In the genomic region with DNA sequence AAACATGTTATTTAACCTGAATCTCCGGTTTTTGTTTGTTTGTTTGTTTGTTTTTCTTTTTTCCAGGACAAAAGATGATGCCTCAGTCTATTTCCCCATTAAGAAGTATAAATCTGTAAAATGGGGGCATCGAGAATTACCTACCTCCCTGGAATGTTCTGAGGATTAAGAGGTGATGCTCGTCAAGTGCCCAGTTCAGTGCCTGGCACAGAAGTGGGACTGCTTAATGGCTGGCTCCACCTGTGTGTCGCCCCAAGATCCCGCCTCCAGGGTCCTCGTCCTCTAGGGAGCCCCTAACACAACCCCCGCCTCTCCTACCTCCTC, we compare ENCODE assay signal across 8 mouse cellular contexts. TPM values are rescaled to one million over a fixed set of nuclear protein-coding genes. Genes with fewer than 3 reads are reported as not detected.
DNase-seq lines count a peak whose midpoint lies in the region; ATAC-seq and TF ChIP-seq lines count a peak whose summit lies in the region.

No protein-coding gene starts in this region.

- H3K36me3 ChIP-seq in erythroblast, embryonic 14.5 days (ENCODE audit: control insufficient read depth) = peaks cover 62% of the 10 kb centered on the region
- H3K36me3 ChIP-seq in spleen, adult 2 months (ENCODE audit: control insufficient read depth, insufficient read depth, low read length) = peaks cover 33% of the 10 kb centered on the region
- peaks cover 56% of the 10 kb centered on the region for H3K36me3 ChIP-seq in limb, embryonic 15.5 days
- peaks cover 26% of the 10 kb centered on the region for H3K36me3 ChIP-seq in stomach, embryonic 16.5 days (ENCODE audit: control insufficient read depth, insufficient read depth, low read length)

- H3K9me3 ChIP-seq in erythroblast, embryonic 14.5 days (ENCODE audit: control insufficient read depth, low read length) = no peaks in the 10 kb centered on the region
- no peaks in the 10 kb centered on the region for H3K9me3 ChIP-seq in limb, embryonic 15.5 days
- H3K9me3 ChIP-seq in stomach, embryonic 16.5 days (replicated peaks; ENCODE audit: control insufficient read depth, low read length) = no peaks in the 10 kb centered on the region

- H3K27me3 ChIP-seq in erythroblast, embryonic 14.5 days (ENCODE audit: control insufficient read depth) = no peaks in the 10 kb centered on the region
- no peaks in the 10 kb centered on the region for H3K27me3 ChIP-seq in spleen, adult 2 months (ENCODE audit: control insufficient read depth, insufficient read depth, low read length)
- H3K27me3 ChIP-seq in limb, embryonic 15.5 days = no peaks in the 10 kb centered on the region
- H3K27me3 ChIP-seq in stomach, embryonic 16.5 days (ENCODE audit: control insufficient read depth, insufficient read depth, low read length) = no peaks in the 10 kb centered on the region

- 4% methylated on average over 7 of the region's 7 CpGs for WGBS in spleen, adult 2 months
- WGBS in limb, embryonic 15.5 days = 8% methylated on average over 7 of the region's 7 CpGs
- 5% methylated on average over 7 of the region's 7 CpGs for WGBS in stomach, embryonic 16.5 days

- DNase-seq in spleen, adult 2 months (ENCODE audit: low read depth in 1 of 2, low spot score in 2 of 2) = no peak
- no peak for DNase-seq in spleen, adult 18-20 months
- DNase-seq in cerebellum, postnatal 14 days = no peak
- DNase-seq in gastrocnemius, adult 18-20 months (ENCODE audit: low spot score) = no peak

- peak overlapping the region; percentile 97 for H3K27ac ChIP-seq in spleen, adult 2 months (ENCODE audit: insufficient read depth, low read length)
- peak overlapping the region; percentile 95 for H3K27ac ChIP-seq in limb, embryonic 15.5 days
- H3K27ac ChIP-seq in stomach, embryonic 16.5 days (ENCODE audit: low read length) = peak overlapping the region; percentile 98

- peak overlapping the region; percentile 87 for H3K4me3 ChIP-seq in erythroblast, embryonic 14.5 days (replicated peaks)
- peak overlapping the region; percentile 96 for H3K4me3 ChIP-seq in spleen, adult 2 months (ENCODE audit: extremely low read depth, insufficient read depth, insufficient read length)
- H3K4me3 ChIP-seq in limb, embryonic 15.5 days = peak overlapping the region; percentile 100
- H3K4me3 ChIP-seq in stomach, embryonic 16.5 days (replicated peaks; ENCODE audit: low read length) = peak overlapping the region; percentile 100

- no peak for TF ChIP-seq CTCF in spleen, adult 2 months (IDR thresholded peaks at IDR 0.05; ENCODE audit: extremely low read depth, insufficient read depth, insufficient read length, insufficient replicate concordance)

- ATAC-seq in erythroblast, adult 5-6 weeks (replicated peaks; ENCODE audit: low FRiP score, poor library complexity, severe bottlenecking) = no peak
- no peak for ATAC-seq in limb, embryonic 15.5 days (ENCODE audit: insufficient number of reproducible peaks, low FRiP score, low TSS enrichment, low read depth)
- ATAC-seq in stomach, embryonic 16.5 days (ENCODE audit: insufficient read depth, low FRiP score) = no peak

- H3K9ac ChIP-seq in limb, embryonic 15.5 days = peak overlapping the region; percentile 78
- H3K9ac ChIP-seq in stomach, embryonic 16.5 days (ENCODE audit: low read length) = peak overlapping the region; percentile 96

- H3K4me2 ChIP-seq in limb, embryonic 15.5 days = peak overlapping the region; percentile 77
- H3K4me2 ChIP-seq in stomach, embryonic 16.5 days (ENCODE audit: low read depth, low read length) = peak overlapping the region; percentile 72

- peaks cover 77% of the 10 kb centered on the region for H3K4me1 ChIP-seq in erythroblast, embryonic 14.5 days (ENCODE audit: control insufficient read depth)
- peaks cover 2% of the 10 kb centered on the region; the same call in 1 of the 2 replicates for H3K4me1 ChIP-seq in spleen, adult 2 months (ENCODE audit: control insufficient read depth, insufficient read depth, insufficient read length)
- peaks cover 14% of the 10 kb centered on the region for H3K4me1 ChIP-seq in limb, embryonic 15.5 days
- H3K4me1 ChIP-seq in stomach, embryonic 16.5 days (ENCODE audit: control insufficient read depth, insufficient read depth, low read length) = peaks cover 15% of the 10 kb centered on the region; the same call in 1 of the 2 replicates

- peak; percentile 42; the same call in 1 of the 2 replicates for TF ChIP-seq POLR2A in spleen, adult 2 months (IDR thresholded peaks at IDR 0.05; ENCODE audit: low read depth, low read length)

RNA-seq across cellular contexts. Expression of gene Tada3, which starts 0.5 kb away (rescaled TPM):
- polyA plus RNA-seq in erythroblast, embryonic 14.5 days (2012) = 13.9 and 15.1 TPM in 2 replicates
- 6.0 and 11.1 TPM in 2 replicates for total RNA-seq in erythroblast, adult 5-6 weeks (2015; ENCODE audit: low replicate concordance)
- 7.8 and 14.1 TPM in 2 replicates for total RNA-seq in erythroblast, adult 5-6 weeks (2017; ENCODE audit: low replicate concordance)
- polyA plus RNA-seq in spleen, adult 2 months (2012; rRNA removed) = 17.1 and 22.1 TPM in 2 replicates
- polyA plus RNA-seq in limb, embryonic 15.5 days (2015; fragmentation: Nextera tagmentation; extraction: Ambion mirVana) = 45.1 and 48.7 TPM in 2 replicates
- polyA plus RNA-seq in stomach, embryonic 16.5 days (2015; fragmentation: Nextera tagmentation; extraction: Ambion mirVana) = 39.6 and 44.9 TPM in 2 replicates
- 10 to 100 TPM; 14.6 to 15.3 TPM for total RNA-seq in gastrocnemius, adult 18-20 months (2021)

RNA-seq across cellular contexts. Expression of gene Arpc4, which starts 0.8 kb away (rescaled TPM):
- 14.9 and 23.3 TPM in 2 replicates for polyA plus RNA-seq in erythroblast, embryonic 14.5 days (2012)
- total RNA-seq in erythroblast, adult 5-6 weeks (2015; ENCODE audit: low replicate concordance) = 44.5 and 54.8 TPM in 2 replicates
- 81.5 and 100 TPM in 2 replicates for total RNA-seq in erythroblast, adult 5-6 weeks (2017; ENCODE audit: low replicate concordance)
- polyA plus RNA-seq in spleen, adult 2 months (2012; rRNA removed) = 87.2 and 94.8 TPM in 2 replicates
- polyA plus RNA-seq in limb, embryonic 15.5 days (2015; fragmentation: Nextera tagmentation; extraction: Ambion mirVana) = 392 and 399 TPM in 2 replicates
- polyA plus RNA-seq in stomach, embryonic 16.5 days (2015; fragmentation: Nextera tagmentation; extraction: Ambion mirVana) = 377 and 396 TPM in 2 replicates
- total RNA-seq in gastrocnemius, adult 18-20 months (2021) = 10 to 100 TPM; 50.8 to 52.6 TPM

RNA-seq across cellular contexts. Expression of gene Ttll3, which starts 11.9 kb away (rescaled TPM):
- 0.16 and 0.34 TPM in 2 replicates for polyA plus RNA-seq in erythroblast, embryonic 14.5 days (2012)
- total RNA-seq in erythroblast, adult 5-6 weeks (2015; ENCODE audit: low replicate concordance) = 3.3 TPM in 1 of 2 replicates, not detected in the other
- 2.3 and 3.6 TPM in 2 replicates for total RNA-seq in erythroblast, adult 5-6 weeks (2017; ENCODE audit: low replicate concordance)
- 20.9 and 21.2 TPM in 2 replicates for polyA plus RNA-seq in spleen, adult 2 months (2012; rRNA removed)
- polyA plus RNA-seq in limb, embryonic 15.5 days (2015; fragmentation: Nextera tagmentation; extraction: Ambion mirVana) = 4.4 and 5.6 TPM in 2 replicates
- 4.0 and 4.6 TPM in 2 replicates for polyA plus RNA-seq in stomach, embryonic 16.5 days (2015; fragmentation: Nextera tagmentation; extraction: Ambion mirVana)
- total RNA-seq in gastrocnemius, adult 18-20 months (2021) = under 1 TPM; 0.52 to 0.82 TPM

RNA-seq across cellular contexts. Expression of gene Camk1, which starts 33.4 kb away (rescaled TPM):
- 0.19 and 0.31 TPM in 2 replicates for polyA plus RNA-seq in erythroblast, embryonic 14.5 days (2012)
- total RNA-seq in erythroblast, adult 5-6 weeks (2015; ENCODE audit: low replicate concordance) = 4.6 and 6.5 TPM in 2 replicates
- 7.1 and 11.8 TPM in 2 replicates for total RNA-seq in erythroblast, adult 5-6 weeks (2017; ENCODE audit: low replicate concordance)
- 21.0 and 22.6 TPM in 2 replicates for polyA plus RNA-seq in spleen, adult 2 months (2012; rRNA removed)
- polyA plus RNA-seq in limb, embryonic 15.5 days (2015; fragmentation: Nextera tagmentation; extraction: Ambion mirVana) = 91.4 and 91.7 TPM in 2 replicates
- 82.5 and 87.8 TPM in 2 replicates for polyA plus RNA-seq in stomach, embryonic 16.5 days (2015; fragmentation: Nextera tagmentation; extraction: Ambion mirVana)
- total RNA-seq in gastrocnemius, adult 18-20 months (2021) = 10 to 100 TPM; 39.0 to 42.9 TPM

RNA-seq across cellular contexts. Expression of gene Rpusd3, which starts 42.0 kb away (rescaled TPM):
- 9.0 and 14.6 TPM in 2 replicates for polyA plus RNA-seq in erythroblast, embryonic 14.5 days (2012)
- not detected in 2 replicates for total RNA-seq in erythroblast, adult 5-6 weeks (2015; ENCODE audit: low replicate concordance)
- total RNA-seq in erythroblast, adult 5-6 weeks (2017; ENCODE audit: low replicate concordance) = 2.8 TPM in 1 of 2 replicates, not detected in the other
- 29.2 and 53.2 TPM in 2 replicates for polyA plus RNA-seq in spleen, adult 2 months (2012; rRNA removed)
- polyA plus RNA-seq in limb, embryonic 15.5 days (2015; fragmentation: Nextera tagmentation; extraction: Ambion mirVana) = 20.4 and 21.3 TPM in 2 replicates
- polyA plus RNA-seq in stomach, embryonic 16.5 days (2015; fragmentation: Nextera tagmentation; extraction: Ambion mirVana) = 14.7 and 16.1 TPM in 2 replicates
- 10 to 100 TPM in 1 of 2 experiments, 1 to 10 TPM in 1; 9.2 to 11.1 TPM for total RNA-seq in gastrocnemius, adult 18-20 months (2021)
